Mouse (Mus musculus) embryo, embryonic 11.5 days (tissue): ENCODE results near the gene Olfr167.
"Not testable (repeated sequence)": the region's sequence is repeated elsewhere in the genome, so short reads cannot be mapped to it uniquely, and the experiment has no call there.

Source experiments
- DNase-seq: peaks from one replicate; pipeline ENCODE4 v3.0.0-alpha.2; 2012; ENCODE audit warnings: low read depth, low spot score

The Olfr167 gene

GRCm38 (mm10) chr16:19522166-19522565 lies at the start of gene Olfr167:
Olfr167 (minus strand) TSS chr16:19522266.
- no peak for DNase-seq

DNA sequence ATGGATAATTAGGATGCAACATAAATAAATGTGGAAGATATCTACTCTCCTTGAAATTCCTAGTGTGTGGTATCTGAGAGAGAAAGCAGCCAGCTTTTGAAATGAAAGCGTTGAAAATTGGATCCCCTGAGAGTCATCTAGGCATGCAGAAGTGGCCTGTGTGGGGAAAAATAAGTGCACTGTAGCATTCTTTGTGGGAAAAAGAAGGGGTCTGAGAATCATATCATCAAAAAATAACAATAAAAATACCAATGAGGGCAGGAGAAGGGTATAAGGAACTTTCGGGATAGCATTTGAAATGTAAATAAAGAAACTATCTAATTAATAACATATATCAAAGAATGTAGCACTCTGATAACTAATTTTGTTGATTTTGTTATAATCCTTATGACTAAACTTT lies 49.6 kb upstream of the Olfr167 start, which contains the start of gene Olfr169:
Gene Olfr169 (minus strand): TSS at position 101 of the 400 bp plus-strand sequence.
- not testable (repeated sequence) for DNase-seq

GRCm38 (mm10) chr16:19553429-19553828 lies 31.4 kb upstream of the Olfr167 start:
- DNase-seq: not testable (repeated sequence)

GRCm38 (mm10) chr16:19552246-19552645 lies 30.2 kb upstream of the Olfr167 start:
- DNase-seq: not testable (repeated sequence)

DNA sequence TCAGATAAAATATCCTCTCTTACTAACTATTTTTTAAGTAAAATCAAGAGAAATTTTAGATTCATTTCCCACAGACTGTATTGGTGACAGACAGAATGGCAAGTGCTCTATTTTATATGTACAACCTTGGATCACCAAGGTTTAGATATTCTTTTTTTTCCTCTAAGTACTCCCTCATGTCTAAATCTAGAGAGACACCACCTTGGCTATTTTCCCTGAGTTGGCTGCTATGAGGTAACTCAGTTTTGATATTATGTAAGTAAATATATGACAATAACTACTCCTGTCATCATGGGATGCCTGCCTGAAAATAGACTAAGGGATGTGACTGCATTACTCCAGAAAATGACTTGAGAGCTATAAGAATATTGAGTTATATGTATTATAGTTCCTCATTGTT lies 13.4 kb upstream of the Olfr167 start, which contains the start of gene Olfr168:
Gene Olfr168 (minus strand): TSS at position 101 of the 400 bp plus-strand sequence.
- DNase-seq: no peak

DNA sequence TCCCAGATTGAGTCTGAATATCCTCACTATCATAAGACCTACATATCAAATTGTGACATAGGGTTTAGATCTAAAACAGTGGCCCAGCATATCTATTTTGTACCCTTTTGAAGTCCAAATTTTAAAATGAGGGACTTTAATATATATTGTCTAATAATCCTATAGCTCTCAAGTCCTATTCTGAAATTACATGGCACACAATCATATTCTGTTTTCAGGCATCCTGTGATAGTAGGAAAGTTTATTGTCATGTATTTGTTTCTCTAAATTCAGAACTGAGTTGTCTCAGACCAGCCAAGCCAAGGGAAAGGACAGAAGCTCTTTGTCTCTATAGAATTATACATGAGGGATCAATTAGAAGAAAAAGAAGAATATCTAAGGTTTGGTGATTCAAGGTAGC lies 38.7 kb downstream of the Olfr167 start, which contains the start of gene Olfr166:
Gene Olfr166 (plus strand): TSS at position 301 of the 400 bp plus-strand sequence.
- DNase-seq: no peak

- DNase-seq: no peak
These were observed 57.7 kb downstream of the Olfr167 start for GRCm38 (mm10) chr16:19464365-19464764.
